Mouse (Mus musculus) stomach, embryonic 14.5 days (tissue): ENCODE measurements at regions not wholly inside any gene's neighbourhood (a gene's known extent, or its start where the extent isn't known, plus 50 kb on each side); places are given as distances from the start of the nearest gene placed in this dataset.

Experiments
- ATAC-seq: fragments of 200-750 bp; cut with Nextera tagmentation; 2 replicates; pipeline ENCODE4 v1.8.0; 2017; ENCODE audit warnings: low read depth, moderate TSS enrichment; ENCODE audit not compliant: insufficient number of reproducible peaks, insufficient read depth, low FRiP score
- H3K27ac ChIP-seq: fragments of 300-500 bp; sonication (generic); 2 replicates; pipeline ENCODE4 v1.5.1; 2014; ENCODE audit warnings: mild to moderate bottlenecking, low read length, moderate library complexity, mixed read lengths
- H3K27me3 ChIP-seq: fragments of 300-500 bp; sonication (generic); 2 replicates; pipeline ENCODE4 v1.6.1; 2014; ENCODE audit warnings: low read length, control low read depth, mixed read lengths; ENCODE audit not compliant: control insufficient read depth, insufficient read depth
- H3K36me3 ChIP-seq: fragments of 300-500 bp; sonication (generic); 2 replicates; pipeline ENCODE4 v1.6.1; 2014; ENCODE audit warnings: mild to moderate bottlenecking, control low read depth, low read length, moderate library complexity, mixed read lengths; ENCODE audit not compliant: control insufficient read depth, insufficient read depth
- H3K4me1 ChIP-seq: fragments of 300-500 bp; sonication (generic); 2 replicates; pipeline ENCODE4 v1.6.1; 2014; ENCODE audit warnings: low read length, control low read depth, mixed read lengths; ENCODE audit not compliant: control insufficient read depth, insufficient read depth
- H3K4me2 ChIP-seq: fragments of 300-500 bp; sonication (generic); replicated peaks from 2 replicates; pipeline ENCODE4 v1.6.1; 2014; ENCODE audit warnings: low read depth, low read length, control low read depth
- H3K4me3 ChIP-seq: fragments of 300-500 bp; sonication (generic); 2 replicates; pipeline ENCODE4 v1.5.1; 2014; ENCODE audit warnings: low read depth, low read length, control low read depth
- H3K9ac ChIP-seq: fragments of 300-500 bp; sonication (generic); replicated peaks from 2 replicates; pipeline ENCODE4 v1.6.1; 2014; ENCODE audit warnings: low read depth, mild to moderate bottlenecking, control low read depth, low read length, moderate library complexity, mixed read lengths
- H3K9me3 ChIP-seq: fragments of 300-500 bp; sonication (generic); 2 replicates; pipeline ENCODE4 v1.6.1; 2016; ENCODE audit warnings: low read depth, low read length, control low read depth; ENCODE audit not compliant: control insufficient read depth
- WGBS: fragments of 180-500 bp; shearing (Covaris S2); extraction: QIAGEN DNeasy Blood & Tissue Kit; methylation state at CpG from one replicate; pipeline ENCODE4 v1.1.7; 2014; 5-methylcytosine and 5-hydroxymethylcytosine counted together

- Histone ChIP-seq H3K36me3 (no peaks in the 10 kb centered on the region), H3K27me3 (no peaks in the 10 kb centered on the region), H3K4me2 (no peak overlapping the region), H3K4me3 (no peak overlapping the region), H3K4me1 (peaks cover 5% of the 10 kb centered on the region; the same call in 1 of the 2 replicates), H3K9ac (no peak overlapping the region), H3K9me3 (no peaks in the 10 kb centered on the region), H3K27ac (no peak overlapping the region)
- 89% methylated on average over 2 of the region's 2 CpGs for WGBS
- peak; percentile 54; the same call in 1 of the 2 replicates for ATAC-seq
Measured at GRCm38 (mm10) chr7:90077565-90077964, 52.4 kb upstream of the Picalm start.

GRCm38 (mm10) chr7:90080083-90080772, 49.8 kb upstream of the Picalm start:
- Histone ChIP-seq H3K27ac (0 out of 2 replicates have a peak overlapping the region, but pooled peaks have one; percentile 2), H3K9me3 (no peaks in the 10 kb centered on the region), H3K9ac (no peak overlapping the region), H3K4me2 (no peak overlapping the region), H3K27me3 (no peaks in the 10 kb centered on the region), H3K4me3 (no peak overlapping the region), H3K4me1 (peaks cover 15% of the 10 kb centered on the region), H3K36me3 (no peaks in the 10 kb centered on the region)
- 46% methylated on average over 7 of the region's 7 CpGs for WGBS
- ATAC-seq: no peak
